Comparison of ENCODE assay signal across 8 mouse cellular contexts in genomic region chr17:34119249-34120179, GRCm38 (mm10). TPM values are rescaled to one million over a fixed set of nuclear protein-coding genes. Genes with fewer than 3 reads are reported as not detected.
DNase-seq lines count a peak whose midpoint lies in the region; ATAC-seq and TF ChIP-seq lines count a peak whose summit lies in the region.

H2-DMa (plus strand) TSS chr17:34119541.

- intact Hi-C loops in heart, adult 2 months (cut with DNase I): loop anchor here (2.0 to 10.0 kb wide), 3 partner anchors 17 to 485 kb away; partner anchors contain the start of genes Agpat1, Rnf5, Rxrb and Slc39a7

- H3K27ac ChIP-seq in embryonic facial prominence, embryonic 14.5 days (replicated peaks; ENCODE audit: low read depth, low read length): peak within 1 kb of the TSS; percentile 99
- H3K27ac ChIP-seq in heart, adult 2 months: peak within 1 kb of the TSS; percentile 98
- peak within 1 kb of the TSS; percentile 100 for H3K27ac ChIP-seq in limb, embryonic 13.5 days
- H3K27ac ChIP-seq in midbrain, embryonic 16.5 days (ENCODE audit: low read length): peak within 1 kb of the TSS; percentile 100

- no peaks in the 10 kb centered on the region for H3K9me3 ChIP-seq in embryonic facial prominence, embryonic 14.5 days (ENCODE audit: control insufficient read depth, low read length)
- H3K9me3 ChIP-seq in limb, embryonic 13.5 days: no peaks in the 10 kb centered on the region
- H3K9me3 ChIP-seq in midbrain, embryonic 16.5 days (replicated peaks; ENCODE audit: control insufficient read depth, low read length, poor library complexity, severe bottlenecking): no peaks in the 10 kb centered on the region

- H3K27me3 ChIP-seq in embryonic facial prominence, embryonic 14.5 days (replicated peaks; ENCODE audit: control insufficient read depth, insufficient read depth, low read length): no peaks in the 10 kb centered on the region
- H3K27me3 ChIP-seq in heart, adult 2 months (ENCODE audit: control insufficient read depth, insufficient read depth, low read length): no peaks in the 10 kb centered on the region
- no peaks in the 10 kb centered on the region for H3K27me3 ChIP-seq in limb, embryonic 13.5 days
- no peaks in the 10 kb centered on the region for H3K27me3 ChIP-seq in midbrain, embryonic 16.5 days (ENCODE audit: control insufficient read depth, insufficient read depth, low read depth, low read length)

- peaks cover 15% of the 10 kb centered on the region for H3K4me1 ChIP-seq in embryonic facial prominence, embryonic 14.5 days (ENCODE audit: control insufficient read depth, insufficient read depth, low read length)
- peaks cover 5% of the 10 kb centered on the region for H3K4me1 ChIP-seq in heart, adult 2 months (ENCODE audit: control insufficient read depth, insufficient read depth, low read length)
- H3K4me1 ChIP-seq in limb, embryonic 13.5 days: peaks cover 30% of the 10 kb centered on the region
- H3K4me1 ChIP-seq in midbrain, embryonic 16.5 days (ENCODE audit: control insufficient read depth, insufficient read depth, low read length): peaks cover 32% of the 10 kb centered on the region

- peak; percentile 39 for TF ChIP-seq EP300 in heart, adult 2 months (IDR thresholded peaks at IDR 0.05; ENCODE audit: insufficient read depth, low read depth, low read length)

- DNase-seq in 3134 (ENCODE audit: extremely low read depth, insufficient read length, low spot score): peak; percentile 98
- peak; percentile 94 to 98 for DNase-seq in adrenal gland, postnatal 4 days (ENCODE audit: low spot score in 2 of 2)
- DNase-seq in embryonic facial prominence, embryonic 14.5 days (ENCODE audit: low spot score): peak; percentile 99
- DNase-seq in heart, adult 2 months: peak; percentile 99
- peak; percentile 98 to 99 for DNase-seq in kidney, adult 8-10 months
- peak; percentile 98 for DNase-seq in spleen, postnatal 10 days (ENCODE audit: low spot score in 2 of 2)

- H3K4me2 ChIP-seq in embryonic facial prominence, embryonic 14.5 days (ENCODE audit: low read depth, low read length): peak within 1 kb of the TSS; percentile 90
- peak within 1 kb of the TSS; percentile 98 for H3K4me2 ChIP-seq in limb, embryonic 13.5 days (replicated peaks)
- peak within 1 kb of the TSS; percentile 84 for H3K4me2 ChIP-seq in midbrain, embryonic 16.5 days (ENCODE audit: low read length)

- H3K79me2 ChIP-seq in heart, adult 2 months (replicated peaks; ENCODE audit: control insufficient read depth, insufficient read depth, low read length): peaks cover 2% of the 10 kb centered on the region

- peaks cover 46% of the 10 kb centered on the region for H3K36me3 ChIP-seq in embryonic facial prominence, embryonic 14.5 days (ENCODE audit: control insufficient read depth, insufficient read depth, low read length)
- peaks cover 13% of the 10 kb centered on the region for H3K36me3 ChIP-seq in heart, adult 2 months (ENCODE audit: control insufficient read depth, insufficient read depth, low read length)
- H3K36me3 ChIP-seq in limb, embryonic 13.5 days: peaks cover 43% of the 10 kb centered on the region
- H3K36me3 ChIP-seq in midbrain, embryonic 16.5 days (ENCODE audit: control insufficient read depth, insufficient read depth, low read length): peaks cover 17% of the 10 kb centered on the region

- TF ChIP-seq POLR2A in heart, adult 2 months (IDR thresholded peaks at IDR 0.05; ENCODE audit: insufficient read depth, low read depth, low read length): peak; percentile 98

- H3K9ac ChIP-seq in embryonic facial prominence, embryonic 14.5 days (ENCODE audit: low read depth, low read length): peak within 1 kb of the TSS; percentile 98
- H3K9ac ChIP-seq in heart, adult 2 months (ENCODE audit: low read depth, low read length): peak within 1 kb of the TSS; percentile 99
- H3K9ac ChIP-seq in limb, embryonic 13.5 days: peak within 1 kb of the TSS; percentile 97
- peak within 1 kb of the TSS; percentile 99 for H3K9ac ChIP-seq in midbrain, embryonic 16.5 days (ENCODE audit: low read depth, low read length)

- peak within 1 kb of the TSS; percentile 92 for H3K4me3 ChIP-seq in embryonic facial prominence, embryonic 14.5 days (ENCODE audit: low read depth, low read length)
- H3K4me3 ChIP-seq in heart, adult 2 months: peak within 1 kb of the TSS; percentile 75
- H3K4me3 ChIP-seq in limb, embryonic 13.5 days: peak within 1 kb of the TSS; percentile 99
- H3K4me3 ChIP-seq in midbrain, embryonic 16.5 days (ENCODE audit: low read depth, low read length): peak within 1 kb of the TSS; percentile 88

- peak; percentile 77 for ATAC-seq in embryonic facial prominence, embryonic 14.5 days (ENCODE audit: low read depth)
- peak; percentile 74 for ATAC-seq in limb, embryonic 13.5 days (ENCODE audit: low FRiP score, low read depth)
- ATAC-seq in midbrain, embryonic 16.5 days: peak; percentile 75

- under 1% methylated on average over 66 of the region's 96 CpGs for WGBS in embryonic facial prominence, embryonic 14.5 days
- WGBS in heart, adult 2 months: under 1% methylated on average over 96 of the region's 96 CpGs
- under 1% methylated on average over 96 of the region's 96 CpGs for WGBS in limb, embryonic 13.5 days
- 0% methylated on average over 96 of the region's 96 CpGs for WGBS in midbrain, embryonic 16.5 days

- TF ChIP-seq CTCF in heart, adult 2 months (IDR thresholded peaks at IDR 0.05): no peak

RNA-seq across cellular contexts. Expression of gene H2-DMa, which starts in this region (rescaled TPM):
- total RNA-seq in adrenal gland, postnatal 4 days (2021): 10 to 100 TPM; 11.2 to 11.7 TPM
- 13.6 and 14.9 TPM in 2 replicates for polyA plus RNA-seq in embryonic facial prominence, embryonic 14.5 days (2014; fragmentation: Nextera tagmentation; extraction: Ambion mirVana)
- total RNA-seq in heart, adult 2 months (2021): 1 to 10 TPM; 4.0 to 7.5 TPM
- 12.2 and 21.3 TPM in 2 replicates for polyA plus RNA-seq in heart, adult 2 months (2012; rRNA removed)
- polyA plus RNA-seq in limb, embryonic 13.5 days (2015; fragmentation: Nextera tagmentation; extraction: Ambion mirVana): 14.2 and 15.6 TPM in 2 replicates
- polyA plus RNA-seq in midbrain, embryonic 16.5 days (2015; fragmentation: Nextera tagmentation; extraction: Ambion mirVana): 22.5 and 22.7 TPM in 2 replicates

Comparison
In these comparisons a context has a peak if more than half of its experiments do, and no peak if none do; other contexts are left out.
1. Peak in every context shown above with its lines: DNase-seq, ATAC-seq, H3K4me3 ChIP-seq and H3K27ac ChIP-seq.